In genomic region chr1:54327876-54328545, GRCm38 (mm10) we compare ENCODE assay signal across 19 mouse cellular contexts.
DNase-seq lines count a peak whose midpoint lies in the region; ATAC-seq and TF ChIP-seq lines count a peak whose summit lies in the region.
"Had no signal": no experiment of that assay in that cellular context is flagged by ENCODE, and none has a peak within 500 bp of the region (broad histone marks: within the 10 kb centered on the region; RNA-seq: fewer than 3 reads in every experiment).

No protein-coding gene starts in this region.

- H3K36me3 ChIP-seq in kidney, adult 2 months (ENCODE audit: control insufficient read depth, insufficient read depth, low read length), result no peaks in the 10 kb centered on the region
- H3K36me3 ChIP-seq in hindbrain, postnatal 0 days (ENCODE audit: insufficient read depth, low read length), result no peaks in the 10 kb centered on the region
- no peaks in the 10 kb centered on the region for H3K36me3 ChIP-seq in forebrain, embryonic 13.5 days (ENCODE audit: poor library complexity, severe bottlenecking)
- H3K36me3 ChIP-seq: embryonic facial prominence, embryonic 10.5 days; heart, embryonic 12.5 days; hindbrain, embryonic 10.5 days had no signal

- TF ChIP-seq CTCF in kidney, adult 2 months (conservative IDR thresholded peaks at IDR 0.05; ENCODE audit: insufficient read depth, insufficient read length, low read depth, low read length), result no peak
- TF ChIP-seq CTCF in hindbrain, postnatal 0 days (IDR thresholded peaks at IDR 0.05; ENCODE audit: low read depth), result no peak

- 0 out of 2 replicates have a peak, but pooled peaks cover 3% of the 10 kb centered on the region for H3K9me3 ChIP-seq in hindbrain, postnatal 0 days (ENCODE audit: low read length)
- H3K9me3 ChIP-seq in forebrain, embryonic 13.5 days (replicated peaks), result peaks cover 9% of the 10 kb centered on the region; the same call in 1 of the 2 replicates

- WGBS in kidney, adult 2 months, result 52% methylated on average over 6 of the region's 6 CpGs
- WGBS in hindbrain, postnatal 0 days, result 95% methylated on average over 6 of the region's 6 CpGs
- 94% methylated on average over 6 of the region's 6 CpGs for WGBS in forebrain, embryonic 13.5 days

- no peak overlapping the region for H3K4me2 ChIP-seq in hindbrain, postnatal 0 days (ENCODE audit: low read depth, low read length)
- H3K4me2 ChIP-seq in forebrain, embryonic 13.5 days, result no peak overlapping the region
- H3K4me2 ChIP-seq: heart, embryonic 12.5 days; hindbrain, embryonic 14.5 days had no signal

- peak; percentile 59 for DNase-seq in kidney, adult 2 months
- no peak for DNase-seq in kidney, postnatal 4 days
- DNase-seq in kidney, postnatal 36 days, result peak; percentile 23 to 51
- no peak for DNase-seq in kidney, postnatal 10 days
- DNase-seq in ZHBTc4 (ENCODE audit: low read depth, low spot score), result peak; percentile 47
- DNase-seq in hindbrain, postnatal 0 days (ENCODE audit: low spot score), result no peak
- DNase-seq: adrenal gland, adult 2 months; adrenal gland, postnatal 25 days; cerebellum, adult 18-20 months; cerebellum, adult 9-11 months; cerebellum, postnatal 36 days; gastrocnemius, adult 2 months; gastrocnemius, postnatal 25 days had no signal

- no peaks in the 10 kb centered on the region for H3K4me1 ChIP-seq in kidney, adult 2 months (ENCODE audit: control insufficient read depth, insufficient read depth, low read length)
- no peaks in the 10 kb centered on the region for H3K4me1 ChIP-seq in hindbrain, postnatal 0 days (ENCODE audit: insufficient read depth, low read length)
- no peaks in the 10 kb centered on the region for H3K4me1 ChIP-seq in forebrain, embryonic 13.5 days
- H3K4me1 ChIP-seq: embryonic facial prominence, embryonic 10.5 days; heart, embryonic 12.5 days; hindbrain, embryonic 10.5 days had no signal

- H3K27ac ChIP-seq in kidney, adult 2 months (ENCODE audit: insufficient read depth, low read depth, low read length), result no peak overlapping the region
- no peak overlapping the region for H3K27ac ChIP-seq in hindbrain, postnatal 0 days
- H3K27ac ChIP-seq in forebrain, embryonic 13.5 days, result no peak overlapping the region
- H3K27ac ChIP-seq: embryonic facial prominence, embryonic 10.5 days; gastrocnemius, adult 2 months; hindbrain, embryonic 10.5 days; hindbrain, embryonic 14.5 days had no signal

- no peak for TF ChIP-seq POLR2A in kidney, adult 2 months (IDR thresholded peaks at IDR 0.05; ENCODE audit: low read depth, low read length)

- ATAC-seq in hindbrain, postnatal 0 days, result no peak
- no peak for ATAC-seq in forebrain, embryonic 13.5 days
- ATAC-seq: forebrain, embryonic 14.5 days had no signal

- no peak overlapping the region for H3K4me3 ChIP-seq in kidney, adult 2 months (ENCODE audit: insufficient read depth, low read depth, low read length)
- no peak overlapping the region for H3K4me3 ChIP-seq in hindbrain, postnatal 0 days (ENCODE audit: low read length)
- H3K4me3 ChIP-seq in forebrain, embryonic 13.5 days, result no peak overlapping the region
- H3K4me3 ChIP-seq: embryonic facial prominence, embryonic 10.5 days; gastrocnemius, adult 2 months; heart, embryonic 12.5 days; hindbrain, embryonic 10.5 days had no signal

- H3K9ac ChIP-seq in hindbrain, postnatal 0 days (replicated peaks; ENCODE audit: low read length), result no peak overlapping the region
- H3K9ac ChIP-seq in forebrain, embryonic 13.5 days, result no peak overlapping the region
- H3K9ac ChIP-seq: heart, embryonic 12.5 days; hindbrain, embryonic 14.5 days had no signal

- no peaks in the 10 kb centered on the region for H3K27me3 ChIP-seq in kidney, adult 2 months (replicated peaks; ENCODE audit: control insufficient read depth, insufficient read depth, low read length)
- H3K27me3 ChIP-seq in hindbrain, postnatal 0 days (ENCODE audit: insufficient read depth, low read length), result no peaks in the 10 kb centered on the region
- H3K27me3 ChIP-seq in forebrain, embryonic 13.5 days, result no peaks in the 10 kb centered on the region
- H3K27me3 ChIP-seq: heart, embryonic 12.5 days had no signal

Comparison
In these comparisons a context has a peak if more than half of its experiments do, and no peak if none do; other contexts are left out.
1. DNase-seq: peak in kidney, adult 2 months (single experiment), kidney, postnatal 36 days (2 of 2) and ZHBTc4 (single experiment); none in kidney, postnatal 4 days (0 of 2), kidney, postnatal 10 days (single experiment) and hindbrain, postnatal 0 days (single experiment).